Mouse (Mus musculus): ENCODE data around the gene Phf21a. TPM values are rescaled to one million over a fixed set of nuclear protein-coding genes. Genes with fewer than 3 reads are reported as not detected.
A peak's percentile ranks its signal among the peaks of the same experiment; 100 is the strongest.
"Not testable (repeated sequence)": the region's sequence is repeated elsewhere in the genome, so short reads cannot be mapped to it uniquely, and the experiment has no call there.

Phf21a gene
- polyA plus RNA-seq, 1 experiment from 2014 or later, result 43.7 TPM

DNA sequence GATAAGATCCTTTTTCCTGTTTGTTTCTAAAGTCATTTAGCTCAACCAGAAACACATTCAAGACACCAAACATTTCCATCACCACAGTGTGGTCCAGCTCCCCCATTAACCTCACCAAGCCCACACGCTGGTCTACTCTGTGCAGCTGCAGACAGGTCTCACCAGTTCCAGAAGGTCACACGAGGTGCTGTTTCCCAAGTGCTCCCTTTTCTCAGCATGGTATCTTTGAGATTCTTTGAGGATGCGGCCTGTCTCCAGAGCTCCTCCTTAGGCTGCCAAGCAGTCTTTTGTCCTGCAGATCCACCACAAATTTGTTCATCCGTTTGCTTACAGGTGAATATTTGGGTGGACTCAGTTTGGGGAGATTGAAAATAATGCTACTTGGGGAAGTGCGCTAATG lies 51.0 kb downstream of the Phf21a start:
- WGBS, result 38% methylated on average over 5 of the region's 5 CpGs
- Histone ChIP-seq H3K36me3 (ENCODE audit: poor library complexity, severe bottlenecking) (no peaks in the 10 kb centered on the region), H3K4me2 (no peak overlapping the region), H3K9ac (no peak overlapping the region), H3K4me3 (no peak overlapping the region), H3K27me3 (no peaks in the 10 kb centered on the region), H3K9me3 (replicated peaks) (no peaks in the 10 kb centered on the region), H3K27ac (no peak overlapping the region), H3K4me1 (peaks cover 13% of the 10 kb centered on the region)
- no peak for ATAC-seq

DNA sequence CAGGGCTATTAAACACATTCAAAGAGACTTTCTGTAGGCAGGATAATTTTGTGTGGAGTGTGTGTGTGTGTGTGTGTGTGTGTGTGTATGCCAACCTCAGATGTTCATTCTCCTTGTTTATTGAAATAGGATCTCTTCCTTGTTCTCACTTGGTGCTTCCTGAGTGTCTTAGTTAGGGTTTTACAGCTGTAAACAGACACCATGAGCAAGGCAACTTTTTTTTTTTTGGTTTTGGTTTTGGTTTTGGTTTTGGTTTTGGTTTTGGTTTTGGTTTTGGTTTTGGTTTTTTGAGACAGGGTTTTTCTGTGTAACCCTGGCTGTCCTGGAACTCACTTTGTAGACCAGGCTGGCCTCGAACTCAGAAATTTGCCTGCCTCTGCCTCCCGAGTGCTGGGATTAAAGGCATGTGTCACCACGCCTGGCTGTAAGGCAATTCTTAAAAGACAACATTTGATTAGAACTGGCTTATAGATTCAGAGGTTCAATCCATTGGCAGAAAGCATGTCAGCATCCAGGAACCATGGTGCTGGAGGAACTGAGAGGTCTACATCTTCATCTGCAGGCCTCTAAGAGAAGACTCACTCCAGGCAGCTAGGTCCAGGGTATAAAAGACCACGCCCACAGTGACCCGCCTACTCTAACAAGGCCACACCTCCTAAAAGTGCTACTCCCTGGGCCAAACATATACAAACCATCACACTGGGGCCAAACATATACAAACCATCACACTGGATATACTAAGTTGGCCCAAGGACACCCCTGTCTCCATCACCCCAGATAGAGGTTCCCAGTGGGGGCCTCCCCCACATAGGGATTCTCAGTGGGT lies 55.2 kb downstream of the Phf21a start:
- not testable (repeated sequence) for H3K4me2 ChIP-seq; H3K9me3 ChIP-seq (replicated peaks); H3K4me3 ChIP-seq; H3K9ac ChIP-seq; H3K4me1 ChIP-seq; ATAC-seq; H3K36me3 ChIP-seq (ENCODE audit: poor library complexity, severe bottlenecking); H3K27ac ChIP-seq; H3K27me3 ChIP-seq
- WGBS, result 88% methylated on average over 5 of the region's 5 CpGs

DNA sequence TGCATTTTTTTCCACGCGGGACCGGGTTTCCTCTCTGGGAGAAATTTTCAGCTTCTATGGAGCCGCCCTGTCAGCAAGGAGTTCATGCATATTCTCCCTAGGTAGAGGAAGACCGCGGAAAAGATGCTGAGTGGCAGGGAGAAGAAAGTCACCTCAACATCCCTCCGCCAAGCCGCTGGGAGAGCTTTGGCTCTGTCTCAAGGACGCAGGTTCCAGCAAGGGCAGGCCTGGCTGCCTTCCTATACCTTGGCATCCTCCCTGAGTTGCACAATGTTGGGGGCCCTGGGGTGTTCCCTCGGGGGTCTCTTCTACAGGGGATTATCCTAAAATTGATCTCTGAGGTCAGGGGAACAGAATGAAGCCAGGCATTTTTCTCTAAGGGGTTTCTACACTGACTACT lies 71.4 kb downstream of the Phf21a start:
- Histone ChIP-seq H3K4me1 (no peaks in the 10 kb centered on the region), H3K27ac (no peak overlapping the region), H3K9ac (no peak overlapping the region), H3K27me3 (no peaks in the 10 kb centered on the region), H3K4me3 (no peak overlapping the region), H3K9me3 (replicated peaks) (no peaks in the 10 kb centered on the region), H3K4me2 (no peak overlapping the region), H3K36me3 (ENCODE audit: poor library complexity, severe bottlenecking) (no peaks in the 10 kb centered on the region)
- no peak for ATAC-seq
- 56% methylated on average over 10 of the region's 10 CpGs for WGBS

GRCm38 (mm10) chr2:92166950-92167349 lies 74.0 kb downstream of the Phf21a start:
- WGBS, result 69% methylated on average over 7 of the region's 7 CpGs
- no peaks in the 10 kb centered on the region for H3K4me1 ChIP-seq
- no peak overlapping the region for H3K9ac ChIP-seq
- H3K4me3 ChIP-seq, result no peak overlapping the region
- H3K4me2 ChIP-seq, result no peak overlapping the region
- H3K9me3 ChIP-seq (replicated peaks), result no peaks in the 10 kb centered on the region
- no peak overlapping the region for H3K27ac ChIP-seq
- H3K27me3 ChIP-seq, result no peaks in the 10 kb centered on the region
- no peaks in the 10 kb centered on the region for H3K36me3 ChIP-seq (ENCODE audit: poor library complexity, severe bottlenecking)
- ATAC-seq, result no peak

DNA sequence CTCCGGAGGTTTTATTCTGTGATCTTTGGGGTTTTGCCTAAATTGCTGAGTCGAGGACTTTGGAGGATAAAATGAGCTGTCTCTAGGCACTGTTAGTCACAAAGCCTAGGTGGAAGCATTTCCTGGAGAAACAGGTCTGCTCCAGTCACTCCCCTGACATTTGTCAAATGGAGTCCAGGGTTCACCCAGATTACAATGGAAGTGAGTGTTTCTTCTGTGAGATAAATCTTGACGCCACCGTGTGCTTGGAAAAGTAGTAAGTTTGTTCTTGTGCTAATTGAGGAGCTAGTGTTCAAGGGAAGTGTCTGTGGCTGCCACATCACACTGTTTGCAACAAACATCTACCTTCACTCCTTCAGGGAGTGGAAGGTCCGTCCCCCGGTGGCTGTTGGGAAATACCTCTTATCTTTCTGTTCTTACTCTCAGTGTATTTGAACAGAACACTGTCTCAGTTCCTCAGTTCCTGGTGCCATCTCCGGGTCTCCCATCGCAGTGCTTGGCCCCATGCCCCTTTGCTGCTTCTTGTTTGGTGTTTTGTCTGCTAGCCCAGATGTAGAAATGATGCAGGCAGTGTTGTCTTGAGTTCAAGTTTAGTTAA lies 78.2 kb downstream of the Phf21a start:
- Histone ChIP-seq H3K4me1 (peaks cover 5% of the 10 kb centered on the region), H3K9me3 (replicated peaks) (no peaks in the 10 kb centered on the region), H3K4me3 (no peak overlapping the region), H3K27me3 (no peaks in the 10 kb centered on the region), H3K9ac (no peak overlapping the region), H3K27ac (no peak overlapping the region), H3K4me2 (no peak overlapping the region), H3K36me3 (ENCODE audit: poor library complexity, severe bottlenecking) (no peaks in the 10 kb centered on the region)
- 73% methylated on average over 8 of the region's 8 CpGs for WGBS
- no peak for ATAC-seq

- Histone ChIP-seq H3K36me3 (ENCODE audit: poor library complexity, severe bottlenecking) (no peaks in the 10 kb centered on the region), H3K9me3 (replicated peaks) (no peaks in the 10 kb centered on the region), H3K4me3 (no peak overlapping the region), H3K27ac (no peak overlapping the region), H3K27me3 (no peaks in the 10 kb centered on the region), H3K4me2 (no peak overlapping the region), H3K9ac (no peak overlapping the region), H3K4me1 (peaks cover 10% of the 10 kb centered on the region)
- 95% methylated on average over 5 of the region's 5 CpGs for WGBS
- ATAC-seq, result no peak
Measured at GRCm38 (mm10) chr2:92172300-92172699, 79.4 kb downstream of the Phf21a start.

GRCm38 (mm10) chr2:92173186-92173585 lies 80.3 kb downstream of the Phf21a start:
- Histone ChIP-seq H3K36me3 (ENCODE audit: poor library complexity, severe bottlenecking) (no peaks in the 10 kb centered on the region), H3K27ac (no peak overlapping the region), H3K4me1 (peaks cover 10% of the 10 kb centered on the region), H3K9ac (no peak overlapping the region), H3K27me3 (no peaks in the 10 kb centered on the region), H3K4me3 (no peak overlapping the region), H3K9me3 (replicated peaks) (no peaks in the 10 kb centered on the region), H3K4me2 (no peak overlapping the region)
- WGBS, result 83% methylated on average over 4 of the region's 4 CpGs
- ATAC-seq, result no peak

DNA sequence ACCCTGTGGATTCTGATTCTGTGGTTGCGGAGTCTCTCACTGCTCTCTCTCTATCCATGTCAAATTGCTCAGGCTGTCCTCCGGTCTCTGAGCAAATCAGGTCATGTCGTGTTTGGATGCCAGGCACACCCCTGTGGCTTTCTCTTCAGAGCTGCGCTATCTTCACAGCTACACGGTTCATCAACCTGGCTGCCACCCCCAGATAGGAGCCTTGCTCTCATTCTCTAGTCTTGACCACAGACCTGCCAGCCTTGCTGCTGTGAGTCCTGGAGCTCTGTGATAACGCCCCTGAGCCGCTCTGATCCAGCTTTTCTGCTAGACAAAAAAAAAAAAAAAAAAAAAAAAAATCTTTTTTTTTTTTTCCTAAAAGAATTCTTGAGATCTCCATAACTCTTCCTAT lies 81.3 kb downstream of the Phf21a start:
- H3K27ac ChIP-seq, result no peak overlapping the region
- WGBS, result 53% methylated on average over 7 of the region's 7 CpGs
- ATAC-seq, result no peak
- H3K4me3 ChIP-seq, result no peak overlapping the region
- H3K4me1 ChIP-seq, result peaks cover 10% of the 10 kb centered on the region
- H3K9ac ChIP-seq, result no peak overlapping the region
- H3K36me3 ChIP-seq (ENCODE audit: poor library complexity, severe bottlenecking), result no peaks in the 10 kb centered on the region
- no peaks in the 10 kb centered on the region for H3K9me3 ChIP-seq (replicated peaks)
- no peak overlapping the region for H3K4me2 ChIP-seq
- no peaks in the 10 kb centered on the region for H3K27me3 ChIP-seq

- Histone ChIP-seq H3K4me1 (peaks cover 10% of the 10 kb centered on the region), H3K4me3 (no peak overlapping the region), H3K27me3 (no peaks in the 10 kb centered on the region), H3K27ac (no peak overlapping the region), H3K36me3 (ENCODE audit: poor library complexity, severe bottlenecking) (no peaks in the 10 kb centered on the region), H3K9ac (no peak overlapping the region), H3K9me3 (replicated peaks) (no peaks in the 10 kb centered on the region), H3K4me2 (no peak overlapping the region)
- WGBS, result 95% methylated on average over 4 of the region's 4 CpGs
- no peak for ATAC-seq
Measured at GRCm38 (mm10) chr2:92175002-92175401, 82.1 kb downstream of the Phf21a start.

DNA sequence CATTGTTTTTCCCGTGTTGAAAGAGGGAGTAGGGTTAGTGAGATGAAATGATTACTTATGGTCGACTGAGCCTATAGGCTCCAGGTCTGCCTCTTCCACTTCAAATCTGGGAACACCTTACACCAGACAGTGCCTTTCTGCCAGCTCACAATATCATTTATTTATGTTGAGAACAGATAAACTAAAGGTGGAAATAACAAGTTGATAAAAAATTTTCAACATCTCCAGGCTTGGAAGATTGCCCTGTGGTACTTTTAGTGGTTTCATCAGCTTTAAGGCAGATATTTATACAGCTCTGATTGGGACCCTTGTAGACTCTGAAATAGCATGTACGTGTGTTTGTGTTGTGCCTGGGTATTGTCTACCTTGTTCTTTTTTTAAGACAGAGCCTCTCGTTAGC lies 83.4 kb downstream of the Phf21a start:
- Histone ChIP-seq H3K27me3 (no peaks in the 10 kb centered on the region), H3K9ac (no peak overlapping the region), H3K4me1 (peaks cover 10% of the 10 kb centered on the region), H3K9me3 (replicated peaks) (no peaks in the 10 kb centered on the region), H3K27ac (no peak overlapping the region), H3K36me3 (ENCODE audit: poor library complexity, severe bottlenecking) (no peaks in the 10 kb centered on the region), H3K4me3 (no peak overlapping the region), H3K4me2 (no peak overlapping the region)
- 13% methylated on average over 4 of the region's 4 CpGs for WGBS
- no peak for ATAC-seq

DNA sequence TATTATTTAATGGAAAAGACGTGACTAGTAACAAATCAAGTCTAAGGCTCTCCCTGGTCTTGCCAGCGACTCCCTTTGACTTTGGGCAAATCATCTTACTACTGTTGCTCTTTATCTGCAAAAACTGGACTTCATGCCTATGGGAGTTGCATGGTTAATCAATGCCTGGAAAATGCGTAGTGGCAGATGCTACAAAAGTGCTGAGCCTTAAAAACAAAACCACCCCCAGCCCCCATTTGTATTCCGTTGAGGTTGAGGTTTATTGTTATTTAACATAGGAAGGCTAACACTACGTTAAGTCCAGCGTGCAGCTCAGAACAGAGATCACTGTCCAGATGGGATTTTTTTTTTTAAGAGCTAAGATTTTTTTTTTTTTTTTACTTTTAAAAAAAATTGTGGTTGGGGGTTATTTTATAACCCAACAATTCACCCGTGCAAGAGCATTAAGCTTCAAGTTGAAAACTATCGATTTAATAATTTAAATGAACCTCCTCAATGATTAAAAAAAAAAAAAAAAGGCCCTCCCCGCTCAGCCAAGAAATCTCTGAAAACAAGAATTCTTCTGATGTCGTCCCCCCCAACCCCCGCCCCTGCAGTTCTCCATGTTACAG lies 89.3 kb downstream of the Phf21a start:
- peak overlapping the region; percentile 82 for H3K4me2 ChIP-seq
- no peaks in the 10 kb centered on the region for H3K27me3 ChIP-seq
- no peaks in the 10 kb centered on the region for H3K36me3 ChIP-seq (ENCODE audit: poor library complexity, severe bottlenecking)
- peak overlapping the region; percentile 100 for H3K27ac ChIP-seq
- ATAC-seq, result no peak
- peak overlapping the region; percentile 79 for H3K4me3 ChIP-seq
- H3K9me3 ChIP-seq (replicated peaks), result no peaks in the 10 kb centered on the region
- H3K4me1 ChIP-seq, result peaks cover 24% of the 10 kb centered on the region
- 2% methylated on average over 11 of the region's 11 CpGs for WGBS
- peak overlapping the region; percentile 90 for H3K9ac ChIP-seq

GRCm38 (mm10) chr2:92182981-92183501 lies 90.1 kb downstream of the Phf21a start:
- under 1% methylated on average over 25 of the region's 41 CpGs for WGBS
- no peaks in the 10 kb centered on the region for H3K9me3 ChIP-seq (replicated peaks)
- H3K27me3 ChIP-seq, result no peaks in the 10 kb centered on the region
- H3K4me2 ChIP-seq, result peak overlapping the region; percentile 82
- H3K9ac ChIP-seq, result peak overlapping the region; percentile 90
- H3K4me1 ChIP-seq, result peaks cover 32% of the 10 kb centered on the region
- no peaks in the 10 kb centered on the region for H3K36me3 ChIP-seq (ENCODE audit: poor library complexity, severe bottlenecking)
- peak overlapping the region; percentile 79 for H3K4me3 ChIP-seq
- peak; percentile 72 for ATAC-seq
- peak overlapping the region; percentile 100 for H3K27ac ChIP-seq
